Mouse (Mus musculus): Measurements from ENCODE around the gene Olfr56.

GRCm38 (mm10) chr11:49078719-49079118 is 100.0 kb downstream of the Olfr56 start:
- TF ChIP-seq CTCF (IDR thresholded peaks at IDR 0.05; ENCODE audit: low read depth) (no peak), EP300 (optimal IDR thresholded peaks at IDR 0.05) (no peak)

Measured in stomach, postnatal 0 days (tissue).